Mouse (Mus musculus) forebrain, embryonic 14.5 days (tissue): ENCODE measurements around the gene Erbb4. TPM values are rescaled to one million over a fixed set of nuclear protein-coding genes. Genes with fewer than 3 reads are reported as not detected.
A peak's percentile ranks its signal among the peaks of the same experiment; 100 is the strongest.
"Not testable (repeated sequence)": the region's sequence is repeated elsewhere in the genome, so short reads cannot be mapped to it uniquely, and the experiment has no call there.

Experiments
- ATAC-seq: fragments of 200-750 bp; cut with Nextera tagmentation; 2 replicates; pipeline ENCODE4 v1.8.0; 2017; ENCODE audit warnings: mild to moderate bottlenecking, moderate library complexity
- DNase-seq: peaks from one replicate; pipeline ENCODE4 v3.0.0-alpha.2; 2015; ENCODE audit warnings: low spot score
- H3K27ac ChIP-seq: fragments of 300-500 bp; sonication (generic); 2 replicates; pipeline ENCODE4 v1.5.1; 2014; ENCODE audit warnings: low read depth, mild to moderate bottlenecking, control low read depth, low read length, moderate library complexity
- H3K27me3 ChIP-seq: fragments of 300-500 bp; sonication (generic); replicated peaks from 2 replicates; pipeline ENCODE4 v1.6.1; 2014; ENCODE audit warnings: low read length, control low read depth, mixed read lengths; ENCODE audit not compliant: control insufficient read depth, insufficient read depth
- H3K36me3 ChIP-seq: fragments of 300-500 bp; sonication (generic); 2 replicates; pipeline ENCODE4 v1.6.1; 2014; ENCODE audit warnings: low read length, control low read depth; ENCODE audit not compliant: control insufficient read depth, insufficient read depth
- H3K4me1 ChIP-seq: fragments of 300-500 bp; sonication (generic); 2 replicates; pipeline ENCODE4 v1.6.1; 2014; ENCODE audit warnings: antibody characterized with exemption, low read length, control low read depth; ENCODE audit not compliant: control insufficient read depth, insufficient read depth
- H3K4me2 ChIP-seq: fragments of 300-500 bp; sonication (generic); 2 replicates; pipeline ENCODE4 v1.6.1; 2014; ENCODE audit warnings: mild to moderate bottlenecking, control low read depth, low read length
- H3K4me3 ChIP-seq: fragments of 300-500 bp; sonication (generic); 2 replicates; pipeline ENCODE4 v1.5.1; 2014; ENCODE audit warnings: low read depth, low read length, control low read depth
- H3K9ac ChIP-seq: fragments of 300-500 bp; sonication (generic); 2 replicates; pipeline ENCODE4 v1.6.1; 2014; ENCODE audit warnings: mild to moderate bottlenecking, low read length, control low read depth, moderate library complexity
- H3K9me3 ChIP-seq: fragments of 300-500 bp; sonication (generic); replicated peaks from 2 replicates; pipeline ENCODE4 v1.6.1; 2016; ENCODE audit warnings: low read length, control low read depth, mixed read lengths; ENCODE audit not compliant: control insufficient read depth
- WGBS: fragments of 180-500 bp; shearing (Covaris S2); extraction: QIAGEN DNeasy Blood & Tissue Kit; methylation state at CpG from one replicate; pipeline ENCODE4 v1.1.7; 2014; 5-methylcytosine and 5-hydroxymethylcytosine counted together
- polyA plus RNA-seq: library from polyadenylated mRNA; unstranded; fragments of >200 nt; fragmentation: Nextera tagmentation; extraction: Ambion mirVana; gene quantifications from 2 replicates; pipeline ENCODE4 v1.2.1, GENCODE M21; 2014

Erbb4 gene
- polyA plus RNA-seq, 1 experiment from 2014 or later: 8.4 TPM

GRCm38 (mm10) chr1:68780032-68780431 is 327.8 kb downstream of the Erbb4 start:
- no peak overlapping the region for H3K9ac ChIP-seq
- no peak overlapping the region for H3K27ac ChIP-seq
- no peak for DNase-seq
- no peak overlapping the region for H3K4me2 ChIP-seq
- H3K27me3 ChIP-seq: no peaks in the 10 kb centered on the region
- no peak overlapping the region for H3K4me3 ChIP-seq
- no peaks in the 10 kb centered on the region for H3K36me3 ChIP-seq
- H3K4me1 ChIP-seq: no peaks in the 10 kb centered on the region
- ATAC-seq: no peak
- 94% methylated on average over 1 of the region's 1 CpGs for WGBS
- H3K9me3 ChIP-seq: no peaks in the 10 kb centered on the region

GRCm38 (mm10) chr1:68766095-68766494 is 341.8 kb downstream of the Erbb4 start:
- not testable (repeated sequence) for H3K9ac ChIP-seq, H3K27me3 ChIP-seq, H3K4me3 ChIP-seq, H3K9me3 ChIP-seq, H3K4me2 ChIP-seq, ATAC-seq, DNase-seq, H3K27ac ChIP-seq, H3K36me3 ChIP-seq, H3K4me1 ChIP-seq

- no peak overlapping the region for H3K4me2 ChIP-seq
- no peak; the same call in 1 of the 2 replicates for ATAC-seq
- peak; percentile 37 for DNase-seq
- H3K4me3 ChIP-seq: no peak overlapping the region
- no peaks in the 10 kb centered on the region for H3K27me3 ChIP-seq
- no peaks in the 10 kb centered on the region for H3K36me3 ChIP-seq
- no peak overlapping the region for H3K9ac ChIP-seq
- H3K4me1 ChIP-seq: no peaks in the 10 kb centered on the region; the same call in 1 of the 2 replicates
- H3K27ac ChIP-seq: no peak overlapping the region
- no peaks in the 10 kb centered on the region for H3K9me3 ChIP-seq
- 42% methylated on average over 5 of the region's 5 CpGs for WGBS
Measured at GRCm38 (mm10) chr1:68762456-68762855, 345.4 kb downstream of the Erbb4 start.

GRCm38 (mm10) chr1:68748976-68749375 is 358.9 kb downstream of the Erbb4 start:
- Histone ChIP-seq H3K27ac (no peak overlapping the region), H3K4me1 (no peaks in the 10 kb centered on the region), H3K4me2 (no peak overlapping the region), H3K9me3 (no peaks in the 10 kb centered on the region), H3K4me3 (no peak overlapping the region), H3K9ac (no peak overlapping the region), H3K36me3 (no peaks in the 10 kb centered on the region), H3K27me3 (no peaks in the 10 kb centered on the region)
- peak; percentile 91 for ATAC-seq
- peak; percentile 89 for DNase-seq
- 27% methylated on average over 1 of the region's 1 CpGs for WGBS

- DNase-seq: no peak
- H3K9me3 ChIP-seq: no peaks in the 10 kb centered on the region
- H3K9ac ChIP-seq: no peak overlapping the region
- no peaks in the 10 kb centered on the region for H3K27me3 ChIP-seq
- no peaks in the 10 kb centered on the region for H3K4me1 ChIP-seq
- H3K4me3 ChIP-seq: no peak overlapping the region
- H3K27ac ChIP-seq: no peak overlapping the region
- no peak for ATAC-seq
- H3K36me3 ChIP-seq: no peaks in the 10 kb centered on the region
- no peak overlapping the region for H3K4me2 ChIP-seq
Measured at GRCm38 (mm10) chr1:68681478-68681877, 426.4 kb downstream of the Erbb4 start.

GRCm38 (mm10) chr1:68674667-68675066 is 433.2 kb downstream of the Erbb4 start:
- no peaks in the 10 kb centered on the region for H3K4me1 ChIP-seq
- H3K4me2 ChIP-seq: no peak overlapping the region
- H3K9ac ChIP-seq: no peak overlapping the region
- 81% methylated on average over 4 of the region's 4 CpGs for WGBS
- no peak overlapping the region for H3K27ac ChIP-seq
- no peak overlapping the region for H3K4me3 ChIP-seq
- DNase-seq: no peak
- no peak for ATAC-seq
- no peaks in the 10 kb centered on the region for H3K36me3 ChIP-seq
- no peaks in the 10 kb centered on the region for H3K9me3 ChIP-seq
- no peaks in the 10 kb centered on the region for H3K27me3 ChIP-seq

- WGBS: 29% methylated on average over 10 of the region's 10 CpGs
- Histone ChIP-seq H3K27me3 (no peaks in the 10 kb centered on the region), H3K9ac (no peak overlapping the region), H3K36me3 (no peaks in the 10 kb centered on the region), H3K27ac (no peak overlapping the region), H3K4me2 (no peak overlapping the region), H3K4me3 (no peak overlapping the region), H3K9me3 (no peaks in the 10 kb centered on the region), H3K4me1 (peaks cover 3% of the 10 kb centered on the region; the same call in 1 of the 2 replicates)
- peak; percentile 94 for ATAC-seq
- DNase-seq: peak; percentile 82
Measured at GRCm38 (mm10) chr1:68666831-68667601, 440.8 kb downstream of the Erbb4 start.

GRCm38 (mm10) chr1:68590475-68590874 is 517.4 kb downstream of the Erbb4 start:
- ATAC-seq (no peak), DNase-seq (no peak)
- no peaks in the 10 kb centered on the region for H3K4me1 ChIP-seq
- 95% methylated on average over 3 of the region's 3 CpGs for WGBS
- H3K9me3 ChIP-seq: no peaks in the 10 kb centered on the region
- no peak overlapping the region for H3K9ac ChIP-seq
- H3K27ac ChIP-seq: no peak overlapping the region
- no peak overlapping the region for H3K4me2 ChIP-seq
- no peak overlapping the region for H3K4me3 ChIP-seq
- no peaks in the 10 kb centered on the region for H3K27me3 ChIP-seq
- H3K36me3 ChIP-seq: no peaks in the 10 kb centered on the region

GRCm38 (mm10) chr1:68573851-68574540 is 533.9 kb downstream of the Erbb4 start:
- Histone ChIP-seq H3K4me3 (no peak overlapping the region), H3K9ac (no peak overlapping the region), H3K36me3 (no peaks in the 10 kb centered on the region), H3K27ac (no peak overlapping the region), H3K4me1 (peaks cover 3% of the 10 kb centered on the region; the same call in 1 of the 2 replicates), H3K4me2 (no peak overlapping the region), H3K9me3 (no peaks in the 10 kb centered on the region), H3K27me3 (no peaks in the 10 kb centered on the region)
- peak; percentile 71 for DNase-seq
- peak; percentile 80; the same call in 1 of the 2 replicates for ATAC-seq
- WGBS: 32% methylated on average over 4 of the region's 4 CpGs
